Mouse (Mus musculus) Patski (cell line): ENCODE data around the gene Frmd4a. TPM values are rescaled to one million over a fixed set of nuclear protein-coding genes. Genes with fewer than 3 reads are reported as not detected.

Source experiments
- ATAC-seq: fragments of 100-300 bp; one replicate; pipeline ENCODE4 v1.8.0; 2021
- CTCF ChIA-PET: fragments of 350-600 bp; sonication (Branson Sonifier 250); formaldehyde crosslinking; loops from one replicate; lab custom pipeline; 2022; ENCODE audit warnings: inconsistent platforms; lab: Charles Lee
- POLR2A ChIA-PET: fragments of 350-600 bp; sonication (Branson Sonifier 250); formaldehyde crosslinking; loops from one replicate; lab custom pipeline; 2022; ENCODE audit warnings: antibody characterized with exemption, inconsistent platforms; lab: Charles Lee
- DNase-seq: peaks from one replicate; pipeline ENCODE4 v3.0.0-alpha.2; 2011; ENCODE audit warnings: low read depth, low spot score
- H3K27me3 ChIP-seq: fragments of 371-371 bp; one replicate; pipeline ENCODE4 v1.5.1; 2021
- CTCF ChIP-seq: fragments of 100-300 bp; IDR thresholded peaks from one replicate; pipeline ENCODE4 v1.5.1; 2021
- in situ Hi-C: fragments of 300-500 bp; cut with MboI; formaldehyde crosslinking; loops from 3 replicates; pipeline ENCODE4 v1.11.1; 2018; ENCODE audit warnings: low pct_unique_long_range_greater_than_20kb, mixed read lengths
- polyA plus RNA-seq: library from polyadenylated mRNA; unstranded; gene quantifications from one replicate; pipeline ENCODE4 v1.2.3, GENCODE M21; 2021

The Frmd4a gene
- polyA plus RNA-seq, 1 experiment from 2014 or later, result 40.6 TPM

DNA sequence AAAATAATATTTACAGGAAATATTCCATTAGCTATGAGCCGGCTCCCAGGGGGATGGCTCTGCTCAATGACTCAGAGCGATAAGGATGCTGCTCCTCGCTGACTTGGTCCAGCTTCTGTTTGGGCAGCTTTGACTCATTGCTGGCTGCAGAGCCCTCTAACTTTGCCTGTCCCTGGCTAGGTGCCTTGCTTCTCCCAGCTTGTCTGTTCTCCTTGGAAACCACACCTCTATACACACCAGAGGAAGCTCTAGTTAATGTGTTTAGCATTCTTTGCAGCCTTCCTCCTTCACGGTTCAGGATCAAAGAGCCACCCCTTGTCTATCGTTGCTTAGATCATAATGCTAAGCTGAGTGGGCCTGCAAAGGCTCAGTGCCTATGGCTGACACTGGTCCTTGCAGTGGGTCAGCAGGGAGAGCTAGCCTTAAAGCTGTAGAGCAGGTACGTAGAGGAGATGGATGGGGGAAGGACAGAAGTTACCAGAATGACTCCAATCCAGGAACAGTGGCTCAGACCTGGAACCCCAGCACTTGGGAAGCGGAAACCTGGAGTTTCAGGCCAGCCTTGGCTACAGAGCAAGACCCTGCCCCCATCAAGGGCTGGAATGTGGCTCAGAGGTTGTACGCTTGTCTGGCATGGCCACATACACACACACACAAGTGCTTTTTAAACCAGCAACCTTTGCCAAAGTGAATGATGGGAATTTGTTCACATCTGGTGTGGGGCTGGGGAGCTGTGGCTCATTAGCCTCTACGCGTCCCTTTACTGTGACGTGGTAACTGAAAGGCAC, 525.3 kb downstream of the Frmd4a start:
- no peaks in the 10 kb centered on the region for H3K27me3 ChIP-seq
- ATAC-seq (peak; percentile 96), DNase-seq (peak; percentile 92)
- ChIA-PET POLR2A (interaction anchor here (0.6 to 1.5 kb wide), 3 partner anchors 16 to 898 kb away, joined by 3 to 5 read pairs (median 3); no protein-coding TSS in a partner anchor), CTCF (interaction anchor here (0.8 to 2.3 kb wide), 8 partner anchors 11 to 51 kb away, joined by 3 to 5 read pairs (median 4); no protein-coding TSS in a partner anchor)
- TF ChIP-seq CTCF, result no peak
- in situ Hi-C loops, result no loop called here

- no peak for TF ChIP-seq CTCF
- no peaks in the 10 kb centered on the region for H3K27me3 ChIP-seq
- DNase-seq (no peak), ATAC-seq (no peak)
- ChIA-PET POLR2A (interaction anchor here (0.6 to 1.0 kb wide), 3 partner anchors 20 to 899 kb away, joined by 3 read pairs; no protein-coding TSS in a partner anchor), CTCF (interaction anchor here (1.0 to 1.7 kb wide), 2 partner anchors 33 to 44 kb away, joined by 3 to 5 read pairs; no protein-coding TSS in a partner anchor)
- in situ Hi-C loops, result no loop called here
Observed at GRCm38 (mm10) chr2:4543417-4543775, 525.9 kb downstream of the Frmd4a start.

- POLR2A ChIA-PET, result interaction anchor here (0.6 kb wide), 1 partner anchor 245 kb away, joined by 3 read pairs; no protein-coding TSS in a partner anchor
- CTCF ChIA-PET, result interaction anchor here (1.0 to 1.2 kb wide), 2 partner anchors 15 to 58 kb away, joined by 3 to 4 read pairs; no protein-coding TSS in a partner anchor
- ATAC-seq (no peak), DNase-seq (no peak)
- in situ Hi-C loops, result no loop called here
- TF ChIP-seq CTCF, result no peak
- no peaks in the 10 kb centered on the region for H3K27me3 ChIP-seq
Observed at GRCm38 (mm10) chr2:4544360-4544759, 526.8 kb downstream of the Frmd4a start.

DNA sequence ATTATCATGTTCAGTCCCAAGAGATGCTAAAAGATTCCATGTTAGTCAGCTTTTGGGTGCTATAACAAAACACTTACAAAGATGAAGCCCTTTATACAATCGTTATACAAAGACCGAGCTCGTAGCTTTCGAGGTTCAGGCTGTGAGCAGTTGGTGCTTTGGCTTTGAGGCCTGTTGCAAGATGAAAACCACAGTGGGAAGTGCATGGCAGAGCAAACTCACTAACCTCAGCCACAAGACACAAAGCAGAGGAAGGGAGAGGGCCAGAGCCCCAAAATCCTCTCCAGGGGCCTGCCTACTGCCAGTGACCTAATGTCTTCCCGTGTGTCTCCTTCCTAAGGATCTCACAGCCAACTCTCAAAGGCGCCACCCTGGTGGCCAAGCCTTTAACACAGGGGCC, 527.7 kb downstream of the Frmd4a start:
- CTCF ChIA-PET, result interaction anchor here (1.0 to 1.2 kb wide), 2 partner anchors 14 to 57 kb away, joined by 3 to 4 read pairs; no protein-coding TSS in a partner anchor
- no peak for TF ChIP-seq CTCF
- ATAC-seq, result no peak

DNA sequence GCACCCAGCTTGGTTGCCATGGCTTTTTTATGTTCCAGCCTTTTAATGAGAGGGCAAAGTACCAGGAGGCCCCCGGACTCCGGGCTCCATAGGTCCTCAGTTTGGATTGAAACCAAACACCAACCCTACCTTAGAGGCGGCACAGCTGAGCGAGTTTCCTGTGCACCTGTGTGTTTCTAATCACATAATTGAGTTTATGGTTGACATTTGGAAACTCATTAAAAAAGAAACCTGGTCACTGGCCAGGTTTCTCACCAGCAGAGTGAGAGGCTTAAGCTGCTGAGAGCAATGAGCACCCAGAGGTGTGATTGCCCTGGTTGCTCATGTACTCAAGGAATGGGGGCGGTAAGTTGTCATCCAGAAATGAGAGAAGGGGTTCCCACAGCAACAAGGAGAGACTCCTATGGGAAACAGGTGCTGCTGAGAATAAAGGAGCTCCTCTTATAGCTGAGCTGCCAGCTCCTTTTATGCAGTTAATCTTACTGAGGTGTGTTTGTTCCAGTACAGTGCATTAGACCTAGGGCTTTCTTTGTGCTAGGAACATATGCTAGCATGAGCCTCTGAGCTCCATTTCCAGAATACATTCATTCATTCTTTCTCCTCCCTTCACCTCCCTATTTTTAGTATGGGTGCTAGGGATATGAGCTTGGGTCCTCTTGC, 529.6 kb downstream of the Frmd4a start:
- DNase-seq (no peak), ATAC-seq (no peak)
- POLR2A ChIA-PET, result no interaction called here
- TF ChIP-seq CTCF, result no peak
- no peaks in the 10 kb centered on the region for H3K27me3 ChIP-seq
- in situ Hi-C loops, result no loop called here
- CTCF ChIA-PET, result interaction anchor here (1.2 kb wide), 2 partner anchors 12 to 14 kb away, joined by 3 to 5 read pairs; no protein-coding TSS in a partner anchor

More for the DNA sequence above, 527.7 kb downstream of the Frmd4a start:
- no peaks in the 10 kb centered on the region for H3K27me3 ChIP-seq
- DNase-seq, result no peak
- POLR2A ChIA-PET, result interaction anchor here (0.7 kb wide), 1 partner anchor 38 kb away, joined by 3 read pairs; no protein-coding TSS in a partner anchor
- in situ Hi-C loops, result no loop called here

DNA sequence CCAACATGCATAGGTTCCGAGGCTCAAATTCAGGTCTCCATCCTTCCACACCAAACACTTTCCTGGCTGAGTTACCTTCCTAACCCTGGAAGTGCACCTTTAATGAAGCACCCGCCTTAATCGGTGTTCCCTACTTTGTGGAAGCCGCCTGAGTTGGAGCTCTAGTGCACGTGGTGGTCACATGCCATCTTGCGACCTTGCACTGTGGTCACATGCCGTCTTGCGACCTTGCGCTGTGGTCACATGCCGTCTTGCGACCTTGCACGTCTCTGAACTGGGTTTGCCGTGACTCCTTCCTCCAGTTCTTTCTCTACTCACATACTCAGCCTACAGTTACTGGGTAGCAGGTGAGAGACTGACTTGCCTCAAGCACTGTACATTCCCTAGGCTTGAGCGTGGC, 531.8 kb downstream of the Frmd4a start:
- DNase-seq (no peak), ATAC-seq (no peak)
- no peaks in the 10 kb centered on the region for H3K27me3 ChIP-seq
- in situ Hi-C loops, result no loop called here
- TF ChIP-seq CTCF, result no peak
- ChIA-PET CTCF (interaction anchor here (1.0 to 2.0 kb wide), 3 partner anchors 9 to 34 kb away, joined by 3 to 4 read pairs (median 4); no protein-coding TSS in a partner anchor), POLR2A (interaction anchor here (0.9 to 1.4 kb wide), 2 partner anchors 10 to 49 kb away, joined by 4 read pairs; no protein-coding TSS in a partner anchor)

DNA sequence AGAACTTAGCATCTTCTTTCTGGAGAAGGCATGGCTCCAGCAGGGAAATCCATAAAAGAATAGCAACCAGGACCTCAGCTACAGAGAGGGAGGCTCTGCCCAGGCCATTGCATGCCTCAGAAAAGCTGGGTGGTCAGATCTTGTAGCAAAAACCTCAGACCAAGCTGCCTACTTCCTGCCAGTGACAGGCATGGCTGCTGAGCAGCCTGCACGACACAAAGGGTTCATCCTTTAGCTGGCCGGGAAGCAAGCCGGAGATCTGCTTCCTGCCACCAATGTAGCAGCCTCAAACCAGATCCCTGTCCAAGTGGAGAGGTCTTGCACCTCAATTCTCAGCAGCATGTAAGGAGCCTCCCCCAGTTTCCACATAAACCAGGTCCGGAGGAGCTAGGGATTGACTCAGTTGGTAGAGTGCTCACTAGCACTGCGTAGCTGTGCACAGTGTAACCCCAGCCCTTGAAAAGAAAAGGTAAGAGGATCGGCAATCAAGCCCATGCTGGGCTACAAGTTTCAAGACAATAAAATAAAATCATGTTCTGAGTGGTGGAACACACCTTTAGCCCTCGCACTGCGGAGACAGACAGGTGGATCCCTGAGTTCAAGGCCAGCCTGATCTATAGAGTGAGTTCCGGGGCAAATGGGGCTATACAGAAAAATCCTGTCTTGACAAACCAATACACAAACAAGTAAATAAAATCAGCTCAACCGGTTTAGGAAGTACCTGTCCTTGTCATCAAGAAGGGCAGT, 532.7 kb downstream of the Frmd4a start:
- ChIA-PET CTCF (interaction anchor here (1.0 to 2.0 kb wide), 3 partner anchors 8 to 35 kb away, joined by 3 to 4 read pairs (median 4); no protein-coding TSS in a partner anchor), POLR2A (interaction anchor here (0.9 to 1.4 kb wide), 2 partner anchors 9 to 50 kb away, joined by 4 read pairs; no protein-coding TSS in a partner anchor)
- ATAC-seq, result no peak
- H3K27me3 ChIP-seq, result no peaks in the 10 kb centered on the region
- DNase-seq, result no peak
- TF ChIP-seq CTCF, result no peak
- in situ Hi-C loops, result no loop called here

GRCm38 (mm10) chr2:4551438-4551837, 533.9 kb downstream of the Frmd4a start:
- no peak for TF ChIP-seq CTCF
- no peak for DNase-seq
- H3K27me3 ChIP-seq, result no peaks in the 10 kb centered on the region
- POLR2A ChIA-PET, result no interaction called here
- ATAC-seq, result no peak
- in situ Hi-C loops, result no loop called here
- CTCF ChIA-PET, result no interaction called here

DNA sequence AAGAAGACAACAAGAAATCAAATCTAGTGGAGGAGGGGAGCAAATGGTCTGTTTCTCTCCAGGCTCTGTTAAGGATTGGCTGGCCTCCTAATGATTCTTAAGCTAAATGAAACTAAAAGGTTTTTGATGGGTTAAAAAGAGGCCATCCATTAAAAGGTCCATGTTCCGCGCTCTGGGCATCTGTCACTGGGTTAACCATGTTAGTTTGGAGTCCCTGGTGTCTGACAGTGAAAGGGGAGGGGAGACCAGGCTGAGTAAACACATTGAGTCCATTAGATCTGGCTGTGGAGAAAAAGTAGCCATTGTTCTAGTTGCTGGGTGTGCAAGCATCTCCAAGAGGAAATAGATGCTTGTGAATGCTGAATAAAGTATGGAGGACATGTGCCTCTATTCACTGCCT, 534.3 kb downstream of the Frmd4a start:
- H3K27me3 ChIP-seq, result no peaks in the 10 kb centered on the region
- ATAC-seq (no peak), DNase-seq (no peak)
- no peak for TF ChIP-seq CTCF
- ChIA-PET POLR2A (no interaction called here), CTCF (no interaction called here)
- in situ Hi-C loops, result no loop called here

- no peak for DNase-seq
- ChIA-PET CTCF (no interaction called here), POLR2A (no interaction called here)
- in situ Hi-C loops, result no loop called here
- no peak for ATAC-seq
- no peak for TF ChIP-seq CTCF
- H3K27me3 ChIP-seq, result no peaks in the 10 kb centered on the region
Observed at GRCm38 (mm10) chr2:4552486-4552885, 535.0 kb downstream of the Frmd4a start.
